Mouse (Mus musculus) myocyte (in vitro differentiated cells): ENCODE data around the gene Map3k1.

Source experiments
- CEBPB ChIP-seq: IDR thresholded peaks from 2 replicates; pipeline ENCODE4 v1.6.1; 2011; ENCODE audit warnings: mild to moderate bottlenecking, moderate library complexity; ENCODE audit not compliant: poor library complexity, insufficient read depth, severe bottlenecking
- MAX ChIP-seq: IDR thresholded peaks from one replicate; pipeline ENCODE4 v1.6.1; 2011; ENCODE audit warnings: low read depth, mild to moderate bottlenecking, control low read depth
- MYOD1 ChIP-seq, 3 experiments: IDR thresholded peaks; one replicate each; pipeline ENCODE4 v1.6.1; 2011; ENCODE audit warnings: control low read depth in 2 of 3, low read depth in 2 of 3, mild to moderate bottlenecking in 2 of 3, moderate library complexity in 1 of 3; ENCODE audit not compliant: insufficient read length in 2 of 3, control insufficient read depth in 1 of 3
- MYOG ChIP-seq, 3 experiments: IDR thresholded peaks; one replicate each; pipeline ENCODE4 v1.6.1; 2011; ENCODE audit warnings: control low read depth in 2 of 3, low read depth in 2 of 3, mild to moderate bottlenecking in 2 of 3; ENCODE audit not compliant: insufficient read length in 2 of 3, control insufficient read depth in 1 of 3, insufficient read depth in 1 of 3
- POLR2A ChIP-seq: IDR thresholded peaks from one replicate; pipeline ENCODE4 v1.6.1; 2011; ENCODE audit warnings: low read depth, mild to moderate bottlenecking, control low read depth, moderate library complexity; ENCODE audit not compliant: insufficient read length
- POLR2AphosphoS2 ChIP-seq: IDR thresholded peaks from one replicate; pipeline ENCODE4 v1.6.1; 2011; ENCODE audit warnings: low read depth, control low read depth; ENCODE audit not compliant: insufficient read length
- TCF3 ChIP-seq: IDR thresholded peaks from one replicate; pipeline ENCODE4 v1.6.1; 2011; ENCODE audit warnings: low read depth, control low read depth; ENCODE audit not compliant: insufficient read length

DNA sequence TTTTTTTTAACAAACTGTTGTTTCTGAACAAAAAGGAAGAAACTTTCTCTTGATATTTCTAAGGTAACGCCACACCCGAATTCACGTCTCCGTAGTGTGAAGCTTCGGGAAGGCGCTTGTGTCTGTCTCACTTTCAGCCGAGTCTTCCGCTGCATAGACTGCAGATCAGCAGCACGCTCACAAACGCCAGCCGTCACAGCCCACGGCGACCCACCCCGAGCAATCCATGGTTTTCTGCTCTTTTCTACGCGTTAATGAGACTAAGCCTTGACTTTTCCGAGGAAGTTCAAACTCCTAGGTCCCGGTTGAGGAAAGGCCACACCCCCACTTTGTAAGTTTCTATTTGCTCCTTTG, 84.0 kb downstream of the Map3k1 start:
- no peak for TF ChIP-seq TCF3
- no peak for TF ChIP-seq MYOD1 (IDR thresholded peaks at IDR 0.05; ENCODE audit: control insufficient read depth in 1 of 3, insufficient read length in 2 of 3, low read depth in 2 of 3)
- no peak for TF ChIP-seq MAX
- TF ChIP-seq POLR2A = no peak
- TF ChIP-seq POLR2AphosphoS2 = no peak
- TF ChIP-seq MYOG (IDR thresholded peaks at IDR 0.05; ENCODE audit: control insufficient read depth in 1 of 3, insufficient read depth in 1 of 3, insufficient read length in 2 of 3, low read depth in 2 of 3) = no peak
- no peak for TF ChIP-seq CEBPB
